In the genomic region with DNA sequence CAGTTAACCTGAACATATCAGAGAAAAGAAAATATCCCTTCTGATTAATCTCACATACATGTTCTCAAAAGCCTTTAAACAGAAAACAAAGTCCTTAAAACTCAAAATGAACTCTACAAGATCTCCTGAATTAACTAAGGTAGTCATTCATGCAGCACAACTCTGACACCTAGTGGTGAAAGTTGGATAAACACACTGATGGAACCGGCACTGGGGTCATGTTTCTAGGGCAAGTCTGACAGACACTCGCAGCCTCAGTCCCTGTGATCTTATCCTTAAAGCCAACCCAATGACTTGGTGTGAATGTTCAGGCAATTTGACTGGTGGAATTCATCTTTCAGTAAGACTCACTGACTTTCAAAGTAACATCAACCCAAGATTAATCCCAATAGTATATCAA, we compare ENCODE assay signal across 9 mouse cellular contexts. TPM values are rescaled to one million over a fixed set of nuclear protein-coding genes. Genes with fewer than 3 reads are reported as not detected.
DNase-seq lines count a peak whose midpoint lies in the region; ATAC-seq and TF ChIP-seq lines count a peak whose summit lies in the region.
"Had no signal": no experiment of that assay in that cellular context is flagged by ENCODE, and none has a peak within 500 bp of the region (broad histone marks: within the 10 kb centered on the region; RNA-seq: fewer than 3 reads in every experiment).

No protein-coding gene starts in this region.

- peak; percentile 27 to 44 for DNase-seq in cerebellum, adult 18-20 months
- DNase-seq in embryo, embryonic 10.5 days (ENCODE audit: low spot score), result peak; percentile 92
- peak; percentile 31 to 65 for DNase-seq in heart, adult 9 months (ENCODE audit: low spot score in 2 of 2)
- DNase-seq in kidney, postnatal 25 days, result peak; percentile 57 to 80
- DNase-seq in lung, embryonic 14.5 days, result peak; percentile 95
- DNase-seq in right cerebral cortex, postnatal 10 days (ENCODE audit: low spot score in 2 of 2), result peak; percentile 39 to 50

- H3K4me1 ChIP-seq in lung, embryonic 14.5 days (ENCODE audit: insufficient read depth), result 0 out of 2 replicates have a peak, but pooled peaks cover 3% of the 10 kb centered on the region
- H3K4me1 ChIP-seq: limb, embryonic 13.5 days had no signal

- H3K9me3 ChIP-seq in lung, embryonic 14.5 days (ENCODE audit: low read depth, low read length), result no peaks in the 10 kb centered on the region
- H3K9me3 ChIP-seq: limb, embryonic 13.5 days had no signal

- no peak overlapping the region for H3K4me3 ChIP-seq in lung, embryonic 14.5 days (ENCODE audit: low read depth, low read length)
- H3K4me3 ChIP-seq: limb, embryonic 13.5 days had no signal

- WGBS in lung, embryonic 14.5 days, result 1% methylated on average over 2 of the region's 2 CpGs

- H3K9ac ChIP-seq in lung, embryonic 14.5 days, result no peak overlapping the region
- H3K9ac ChIP-seq: limb, embryonic 13.5 days had no signal

- no peak for ATAC-seq in cerebellum, adult (ENCODE audit: insufficient number of reproducible peaks, low FRiP score, low TSS enrichment)
- ATAC-seq in activated CD4-positive, CD25-positive, alpha-beta regulatory T cell, adult 4 months, result peak; percentile 73
- 0 out of 2 replicates have a peak, but pooled peaks have one; percentile 40 for ATAC-seq in lung, embryonic 14.5 days (ENCODE audit: insufficient read depth)

- H3K36me3 ChIP-seq in lung, embryonic 14.5 days (ENCODE audit: insufficient read depth), result no peaks in the 10 kb centered on the region
- H3K36me3 ChIP-seq: limb, embryonic 13.5 days had no signal

- H3K27me3 ChIP-seq in lung, embryonic 14.5 days (ENCODE audit: insufficient read depth, low read length), result no peaks in the 10 kb centered on the region
- H3K27me3 ChIP-seq: limb, embryonic 13.5 days had no signal

- TF ChIP-seq CTCF in lung, embryonic 14.5 days (IDR thresholded peaks at IDR 0.05; ENCODE audit: low read depth), result peak; percentile 86

- H3K4me2 ChIP-seq in lung, embryonic 14.5 days, result no peak overlapping the region
- H3K4me2 ChIP-seq: limb, embryonic 13.5 days had no signal

- H3K27ac ChIP-seq in lung, embryonic 14.5 days (ENCODE audit: low read depth), result no peak overlapping the region
- H3K27ac ChIP-seq: limb, embryonic 13.5 days had no signal

RNA-seq across cellular contexts. Expression of gene Filip1, which starts 13.4 kb away (rescaled TPM):
- polyA plus RNA-seq in activated CD4-positive, CD25-positive, alpha-beta regulatory T cell, adult 4 months (2017; shearing (Covaris generic)), result 1 to 10 TPM in 1 of 2 experiments, under 1 TPM in 1; 0.40 to 2.0 TPM
- polyA plus RNA-seq in lung, embryonic 14.5 days (2014; fragmentation: Nextera tagmentation; extraction: Ambion mirVana), result 12.2 and 13.8 TPM in 2 replicates

RNA-seq across cellular contexts. Expression of gene Senp6, which starts 40.7 kb away (rescaled TPM):
- polyA plus RNA-seq in activated CD4-positive, CD25-positive, alpha-beta regulatory T cell, adult 4 months (2017; shearing (Covaris generic)), result 10 to 100 TPM; 57.9 to 62.8 TPM
- polyA plus RNA-seq in lung, embryonic 14.5 days (2014; fragmentation: Nextera tagmentation; extraction: Ambion mirVana), result 69.8 and 76.0 TPM in 2 replicates

Comparison
In these comparisons a context has a peak if more than half of its experiments do, and no peak if none do; other contexts are left out.
1. DNase-seq: peak in every context shown above with its lines; median percentile 95 in lung, embryonic 14.5 days; 92 in embryo, embryonic 10.5 days; 68 in kidney, postnatal 25 days; 48 in heart, adult 9 months; 44 in right cerebral cortex, postnatal 10 days; 36 in cerebellum, adult 18-20 months.